Mouse (Mus musculus) midbrain, postnatal 0 days (tissue): ENCODE measurements around the gene Nudt1. TPM values are rescaled to one million over a fixed set of nuclear protein-coding genes. Genes with fewer than 3 reads are reported as not detected.

Experiments used
- ATAC-seq: fragments of 200-750 bp; cut with Nextera tagmentation; 2 replicates; pipeline ENCODE4 v1.8.0; 2017; ENCODE audit warnings: moderate number of reproducible peaks, mild to moderate bottlenecking, moderate TSS enrichment, moderate library complexity; ENCODE audit not compliant: low FRiP score
- DNase-seq: peaks from one replicate; pipeline ENCODE4 v3.0.0-alpha.2; 2015; ENCODE audit warnings: low spot score
- H3K27ac ChIP-seq: fragments of 300-500 bp; sonication (generic); 2 replicates; pipeline ENCODE4 v1.5.1; 2014; ENCODE audit warnings: low read depth, mild to moderate bottlenecking, low read length, mixed read lengths
- H3K27me3 ChIP-seq: fragments of 300-500 bp; sonication (generic); 2 replicates; pipeline ENCODE4 v1.6.1; 2014; ENCODE audit warnings: low read length, control low read depth, mixed read lengths; ENCODE audit not compliant: insufficient read depth
- H3K36me3 ChIP-seq: fragments of 300-500 bp; sonication (generic); 2 replicates; pipeline ENCODE4 v1.6.1; 2014; ENCODE audit warnings: low read length, control low read depth, mixed read lengths; ENCODE audit not compliant: insufficient read depth
- H3K4me1 ChIP-seq: fragments of 300-500 bp; sonication (generic); 2 replicates; pipeline ENCODE4 v1.6.1; 2014; ENCODE audit warnings: mild to moderate bottlenecking, control low read depth, antibody characterized with exemption, low read length, mixed read lengths; ENCODE audit not compliant: insufficient read depth
- H3K4me2 ChIP-seq: fragments of 300-500 bp; sonication (generic); 2 replicates; pipeline ENCODE4 v1.6.1; 2014; ENCODE audit warnings: low read depth, mild to moderate bottlenecking, low read length, mixed read lengths; ENCODE audit not compliant: poor library complexity, severe bottlenecking
- H3K4me3 ChIP-seq: fragments of 300-500 bp; sonication (generic); 2 replicates; pipeline ENCODE4 v1.5.1; 2014; ENCODE audit warnings: low read depth, mild to moderate bottlenecking, low read length, moderate library complexity
- H3K9ac ChIP-seq: fragments of 300-500 bp; sonication (generic); replicated peaks from 2 replicates; pipeline ENCODE4 v1.6.1; 2014; ENCODE audit warnings: mild to moderate bottlenecking, low read length, moderate library complexity, mixed read lengths; ENCODE audit not compliant: poor library complexity, severe bottlenecking
- H3K9me3 ChIP-seq: fragments of 300-500 bp; sonication (generic); 2 replicates; pipeline ENCODE4 v1.6.1; 2016; ENCODE audit warnings: low read length, control low read depth
- CTCF ChIP-seq: IDR thresholded peaks from 2 replicates; pipeline ENCODE4 v1.5.1; 2016; ENCODE audit warnings: antibody characterized with exemption, mild to moderate bottlenecking
- WGBS: fragments of 180-500 bp; shearing (Covaris S2); extraction: QIAGEN DNeasy Blood & Tissue Kit; methylation state at CpG from one replicate; pipeline ENCODE4 v1.1.7; 2014; 5-methylcytosine and 5-hydroxymethylcytosine counted together
- polyA plus RNA-seq: library from polyadenylated mRNA; unstranded; fragments of >200 nt; fragmentation: Nextera tagmentation; extraction: Ambion mirVana; gene quantifications from 2 replicates; pipeline ENCODE4 v1.2.1, GENCODE M21; 2015
- total RNA-seq: library from RNA; depleted of rRNA; stranded (reverse); fragments of >200 nt; gene quantifications from 2 replicates; pipeline ENCODE4 v1.2.3, GENCODE M21; 2014

Gene Nudt1
- total and polyA plus RNA-seq, 2 experiments from 2014 or later, result 7.6 to 16.6 TPM

GRCm38 (mm10) chr5:140284761-140285160, 36.7 kb upstream of the Nudt1 start:
- Histone ChIP-seq H3K4me1 (no peaks in the 10 kb centered on the region; the same call in 1 of the 2 replicates), H3K36me3 (peaks cover 10% of the 10 kb centered on the region), H3K9ac (no peak overlapping the region), H3K9me3 (no peaks in the 10 kb centered on the region), H3K27me3 (no peaks in the 10 kb centered on the region), H3K4me2 (no peak overlapping the region), H3K27ac (no peak overlapping the region), H3K4me3 (no peak overlapping the region)
- WGBS, result 83% methylated on average over 2 of the region's 2 CpGs
- no peak for ATAC-seq
- no peak for DNase-seq
- no peak for TF ChIP-seq CTCF

GRCm38 (mm10) chr5:140288287-140288686, 33.2 kb upstream of the Nudt1 start:
- no peak overlapping the region for H3K9ac ChIP-seq
- H3K4me2 ChIP-seq, result no peak overlapping the region
- no peak for TF ChIP-seq CTCF
- H3K4me1 ChIP-seq, result no peaks in the 10 kb centered on the region
- no peaks in the 10 kb centered on the region for H3K27me3 ChIP-seq
- H3K4me3 ChIP-seq, result no peak overlapping the region
- DNase-seq (peak; percentile 66), ATAC-seq (no peak)
- no peaks in the 10 kb centered on the region for H3K9me3 ChIP-seq
- no peak overlapping the region for H3K27ac ChIP-seq
- H3K36me3 ChIP-seq, result peaks cover 4% of the 10 kb centered on the region; the same call in 1 of the 2 replicates
- WGBS, result 67% methylated on average over 3 of the region's 3 CpGs

GRCm38 (mm10) chr5:140289161-140289560, 32.3 kb upstream of the Nudt1 start:
- 100% methylated on average over 2 of the region's 2 CpGs for WGBS
- Histone ChIP-seq H3K9ac (no peak overlapping the region), H3K27me3 (no peaks in the 10 kb centered on the region), H3K27ac (no peak overlapping the region), H3K4me1 (no peaks in the 10 kb centered on the region), H3K9me3 (no peaks in the 10 kb centered on the region), H3K4me3 (no peak overlapping the region), H3K4me2 (no peak overlapping the region), H3K36me3 (peaks cover 8% of the 10 kb centered on the region)
- ATAC-seq, result no peak
- TF ChIP-seq CTCF, result no peak
- DNase-seq, result no peak

- Histone ChIP-seq H3K27ac (no peak overlapping the region), H3K9ac (no peak overlapping the region), H3K4me1 (no peaks in the 10 kb centered on the region), H3K27me3 (no peaks in the 10 kb centered on the region), H3K9me3 (no peaks in the 10 kb centered on the region), H3K4me3 (no peak overlapping the region), H3K4me2 (no peak overlapping the region), H3K36me3 (peaks cover 23% of the 10 kb centered on the region)
- ATAC-seq (peak; percentile 49; the same call in 1 of the 2 replicates), DNase-seq (peak; percentile 89)
- WGBS, result 85% methylated on average over 1 of the region's 1 CpGs
- TF ChIP-seq CTCF, result peak; percentile 96
Observed at GRCm38 (mm10) chr5:140292152-140292551, 29.3 kb upstream of the Nudt1 start.

GRCm38 (mm10) chr5:140298291-140298690, 23.2 kb upstream of the Nudt1 start:
- Histone ChIP-seq H3K36me3 (peaks cover 52% of the 10 kb centered on the region), H3K4me3 (no peak overlapping the region), H3K27ac (no peak overlapping the region), H3K9me3 (no peaks in the 10 kb centered on the region), H3K4me1 (no peaks in the 10 kb centered on the region), H3K9ac (no peak overlapping the region), H3K27me3 (no peaks in the 10 kb centered on the region), H3K4me2 (no peak overlapping the region)
- TF ChIP-seq CTCF, result no peak
- DNase-seq (no peak), ATAC-seq (no peak)
- 90% methylated on average over 3 of the region's 4 CpGs for WGBS

- peak; percentile 24 for TF ChIP-seq CTCF
- DNase-seq (no peak), ATAC-seq (no peak)
- H3K4me1 ChIP-seq, result no peaks in the 10 kb centered on the region
- WGBS, result 74% methylated on average over 8 of the region's 8 CpGs
- H3K4me3 ChIP-seq, result no peak overlapping the region
- H3K9ac ChIP-seq, result no peak overlapping the region
- no peak overlapping the region for H3K4me2 ChIP-seq
- H3K36me3 ChIP-seq, result peaks cover 61% of the 10 kb centered on the region
- H3K27me3 ChIP-seq, result no peaks in the 10 kb centered on the region
- no peaks in the 10 kb centered on the region for H3K9me3 ChIP-seq
- no peak overlapping the region for H3K27ac ChIP-seq
Observed at GRCm38 (mm10) chr5:140306016-140306415, 15.4 kb upstream of the Nudt1 start.
